Mouse (Mus musculus) ES-CJ7 (cell line): ENCODE data around the gene Cyp46a1.

Source experiments
- DNase-seq: peaks from one replicate; pipeline ENCODE4 v3.0.0; 2011; ENCODE audit warnings: low read depth, low spot score

Gene Cyp46a1

DNA sequence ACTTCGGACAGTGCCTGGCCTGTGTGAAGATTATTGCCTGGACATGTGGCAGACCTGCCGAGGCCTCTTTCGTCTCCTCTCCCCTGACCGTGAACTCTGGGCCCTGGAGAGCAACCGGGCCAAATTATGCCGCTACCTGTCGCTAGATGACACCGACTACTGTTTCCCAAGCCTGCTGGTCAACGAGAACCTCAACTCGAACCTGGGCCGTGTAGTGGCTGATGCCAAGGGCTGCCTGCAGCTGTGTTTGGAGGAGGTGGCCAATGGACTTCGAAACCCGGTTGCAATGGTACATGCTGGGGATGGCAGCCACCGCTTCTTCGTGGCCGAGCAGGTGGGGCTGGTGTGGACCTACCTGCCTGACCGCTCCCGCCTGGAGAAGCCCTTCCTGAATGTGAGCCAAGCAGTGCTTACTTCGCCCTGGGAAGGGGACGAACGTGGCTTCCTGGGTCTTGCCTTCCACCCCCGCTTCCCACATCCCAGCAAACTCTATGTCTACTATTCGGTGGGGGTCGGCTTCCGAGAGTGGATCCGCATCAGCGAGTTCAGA, 22.4 kb upstream of the Cyp46a1 start:
- DNase-seq: no peak

GRCm38 (mm10) chr12:108312432-108312851, 21.7 kb upstream of the Cyp46a1 start:
- DNase-seq: no peak

DNA sequence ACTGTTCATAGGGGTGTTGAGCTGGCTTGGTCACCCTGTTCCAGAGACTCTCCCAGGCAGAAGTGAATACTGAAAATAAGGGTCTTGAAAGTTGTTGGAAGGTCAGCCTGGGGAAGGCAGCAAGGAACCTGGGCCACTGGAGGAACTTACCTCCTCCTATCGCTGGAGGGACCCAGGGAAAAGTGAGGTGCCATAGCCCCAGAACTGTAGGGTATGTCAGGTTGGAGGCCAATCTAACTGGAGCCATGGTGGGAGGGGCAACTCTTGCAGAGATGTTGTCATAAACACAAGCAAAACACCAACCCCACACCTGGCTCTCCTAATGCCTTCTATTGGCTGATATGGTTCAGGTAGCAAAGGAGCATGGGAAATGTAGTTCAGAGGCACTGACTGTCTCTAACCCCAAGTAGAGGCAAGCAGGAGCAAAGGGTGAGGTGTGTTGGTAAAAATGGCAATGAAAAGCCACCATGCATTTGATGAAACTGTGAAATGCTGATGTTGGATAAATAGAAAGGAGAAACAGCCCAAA, 20.9 kb upstream of the Cyp46a1 start:
- DNase-seq: no peak

GRCm38 (mm10) chr12:108315818-108316217, 18.4 kb upstream of the Cyp46a1 start:
- no peak for DNase-seq

DNA sequence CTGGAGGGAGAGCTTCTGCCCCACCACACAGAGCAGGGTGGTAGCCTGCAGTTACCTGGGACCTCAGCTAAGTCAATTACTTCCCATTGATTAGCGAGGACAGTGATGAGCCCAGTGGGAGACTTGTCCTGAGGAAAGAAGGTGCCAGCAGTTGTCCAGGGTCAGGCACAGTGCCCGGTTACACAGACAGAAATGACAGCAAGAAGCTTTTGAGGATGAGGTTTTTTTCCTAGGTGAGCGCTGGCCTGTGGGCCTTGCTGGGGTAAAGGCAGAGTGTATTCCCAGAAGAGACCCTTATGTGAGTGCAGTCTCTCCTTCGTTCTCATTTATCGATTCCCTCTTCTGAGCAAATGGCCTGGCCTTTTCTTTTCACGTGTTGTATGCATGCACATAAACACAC, 17.5 kb upstream of the Cyp46a1 start:
- no peak for DNase-seq

- peak; percentile 76 for DNase-seq
These were observed 16.9 kb upstream of the Cyp46a1 start for GRCm38 (mm10) chr12:108317201-108317738.

DNA sequence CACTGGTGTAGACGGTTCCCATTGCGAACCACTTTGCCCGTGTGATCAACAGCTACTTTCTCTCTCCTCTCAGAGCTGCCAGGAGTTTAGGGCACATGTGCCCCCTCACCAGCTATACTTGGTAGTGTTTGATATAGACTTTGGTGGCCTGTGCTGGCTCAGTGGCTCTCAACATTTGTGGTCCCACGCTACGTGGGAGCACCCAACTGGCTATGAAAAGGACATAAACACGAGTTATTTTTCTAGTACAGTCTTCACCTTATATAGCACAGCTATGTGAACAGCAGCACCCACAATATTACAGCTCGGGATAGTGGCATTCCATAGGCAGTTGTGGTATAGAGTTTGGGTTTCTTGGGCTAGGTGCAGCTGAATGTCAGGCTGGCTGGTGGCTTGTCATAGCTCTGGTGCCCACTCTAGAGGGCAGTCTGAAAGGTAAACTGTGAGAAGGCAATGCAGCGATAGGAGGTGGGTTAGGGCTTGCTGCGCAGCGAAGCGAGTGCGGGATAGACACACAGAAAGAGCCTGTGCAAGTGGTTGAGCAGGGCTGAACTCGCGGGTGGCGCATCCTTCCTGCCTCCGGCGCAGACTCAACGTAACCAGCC, 16.3 kb upstream of the Cyp46a1 start:
- DNase-seq: no peak

GRCm38 (mm10) chr12:108318499-108318898, 15.7 kb upstream of the Cyp46a1 start:
- DNase-seq: no peak

DNA sequence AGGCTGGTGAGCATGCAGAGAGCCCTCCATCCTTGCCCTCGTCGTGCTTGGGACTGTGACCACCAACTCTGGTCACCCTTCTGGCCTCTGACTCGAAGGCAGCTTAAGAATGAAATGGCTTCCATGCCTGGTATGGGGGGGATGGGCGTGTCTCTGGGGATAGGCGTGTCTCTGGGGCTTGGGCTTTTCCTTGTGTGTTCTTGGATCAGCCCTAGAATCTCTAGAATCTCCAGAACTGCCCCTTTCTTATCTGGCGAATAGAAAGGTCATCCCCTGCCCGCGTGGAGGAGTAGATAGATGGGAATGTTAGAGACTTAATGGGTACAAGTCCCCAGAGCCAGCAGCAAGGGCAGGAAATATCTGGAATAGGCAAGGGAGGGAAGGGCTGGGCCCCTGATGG, 14.1 kb upstream of the Cyp46a1 start:
- DNase-seq: no peak

DNA sequence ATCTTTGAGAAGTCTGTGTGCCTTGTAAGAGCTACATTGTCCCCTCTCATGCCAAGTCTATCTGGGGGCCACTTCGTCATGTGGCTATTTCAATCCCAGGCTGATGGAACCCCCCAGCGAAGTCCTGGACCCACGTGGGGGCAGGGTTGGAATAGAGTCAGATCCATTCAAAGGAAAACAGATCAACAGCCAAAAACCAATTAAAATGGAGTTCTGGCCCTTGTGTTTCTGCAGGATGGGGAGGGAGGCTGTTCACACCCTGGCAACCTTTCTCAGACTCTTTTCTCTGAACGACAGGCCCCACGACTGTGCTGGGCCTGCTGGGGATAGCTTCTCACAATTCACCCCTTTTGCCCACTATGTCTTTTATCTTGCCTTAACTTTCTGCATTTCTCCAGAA, 7.8 kb upstream of the Cyp46a1 start:
- DNase-seq: no peak

- DNase-seq: peak; percentile 77
These were observed 6.2 kb upstream of the Cyp46a1 start for GRCm38 (mm10) chr12:108327889-108328491.

- DNase-seq: peak; percentile 83
These were observed 1.1 kb upstream of the Cyp46a1 start for GRCm38 (mm10) chr12:108333056-108333455.

DNA sequence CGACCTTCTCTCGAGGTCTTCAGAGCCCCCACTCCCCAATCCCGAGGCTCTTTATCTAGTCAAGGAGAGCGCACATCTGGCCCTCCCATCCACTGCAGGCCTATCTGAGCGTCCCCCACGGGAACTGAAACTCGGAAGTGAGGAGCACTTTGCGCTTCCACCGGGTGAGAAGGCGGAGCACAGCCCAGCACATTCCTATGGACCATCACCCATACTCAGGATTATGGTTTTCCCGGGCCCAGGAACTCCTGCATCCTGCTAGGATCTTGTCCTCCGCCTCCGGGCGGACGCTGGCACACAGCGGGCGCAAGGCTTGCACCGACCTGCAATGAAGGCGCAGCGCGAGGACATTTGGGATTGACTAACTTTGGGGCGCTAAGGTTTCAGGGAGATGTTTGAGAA, 699 bp upstream of the Cyp46a1 start:
- no peak for DNase-seq

DNA sequence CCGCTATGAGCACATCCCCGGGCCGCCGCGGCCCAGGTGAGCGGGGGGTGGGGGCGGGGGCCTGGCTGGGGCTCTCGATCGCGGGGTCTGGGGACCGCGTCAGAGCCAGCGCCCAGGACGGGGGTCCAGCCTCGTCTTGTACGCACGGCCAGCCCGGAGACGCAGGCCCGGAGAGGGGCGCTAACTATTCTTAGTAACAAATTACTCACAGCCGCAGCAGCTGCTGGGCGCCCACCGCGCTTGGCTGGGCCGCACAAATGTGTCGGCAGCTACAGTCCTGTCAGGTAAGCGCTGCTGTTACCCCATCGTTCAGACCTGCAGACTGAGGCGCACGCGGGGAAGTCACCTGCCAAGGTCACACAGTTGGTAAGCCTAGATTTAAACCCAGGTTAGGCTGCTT, 348 bp downstream of the Cyp46a1 start:
- DNase-seq: no peak

DNA sequence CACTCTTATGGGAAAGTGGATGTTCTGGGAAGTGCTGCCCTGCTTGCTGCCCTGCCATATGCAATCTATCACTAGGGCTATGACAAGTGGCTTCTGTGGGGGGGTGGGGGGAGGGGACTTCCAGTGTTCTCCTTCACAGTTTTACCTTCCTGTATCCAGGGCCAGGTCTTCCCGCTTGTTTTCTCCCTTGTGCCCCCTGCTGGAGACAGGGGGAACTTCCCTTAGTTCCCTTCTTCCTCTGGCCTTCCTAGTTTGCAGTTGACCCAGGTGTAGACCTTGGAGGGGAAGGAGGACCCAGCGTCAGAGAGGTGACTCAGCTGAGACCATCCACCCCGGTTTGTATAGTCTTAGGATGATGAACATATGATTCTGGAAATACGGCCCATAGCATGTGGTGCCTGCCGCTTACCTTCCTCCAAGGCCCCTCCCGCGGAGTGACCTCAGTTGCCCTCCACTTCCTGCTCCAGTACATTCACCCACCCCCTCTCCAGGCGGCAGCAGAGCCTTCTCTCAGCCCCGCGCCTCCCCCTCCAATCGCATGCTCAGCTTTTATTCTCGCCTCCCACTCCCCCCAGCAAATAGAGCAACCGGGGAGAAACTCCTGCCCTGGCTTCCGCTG, 4.5 kb downstream of the Cyp46a1 start:
- DNase-seq: peak; percentile 75

GRCm38 (mm10) chr12:108348151-108348550, 14.0 kb downstream of the Cyp46a1 start:
- no peak for DNase-seq

DNA sequence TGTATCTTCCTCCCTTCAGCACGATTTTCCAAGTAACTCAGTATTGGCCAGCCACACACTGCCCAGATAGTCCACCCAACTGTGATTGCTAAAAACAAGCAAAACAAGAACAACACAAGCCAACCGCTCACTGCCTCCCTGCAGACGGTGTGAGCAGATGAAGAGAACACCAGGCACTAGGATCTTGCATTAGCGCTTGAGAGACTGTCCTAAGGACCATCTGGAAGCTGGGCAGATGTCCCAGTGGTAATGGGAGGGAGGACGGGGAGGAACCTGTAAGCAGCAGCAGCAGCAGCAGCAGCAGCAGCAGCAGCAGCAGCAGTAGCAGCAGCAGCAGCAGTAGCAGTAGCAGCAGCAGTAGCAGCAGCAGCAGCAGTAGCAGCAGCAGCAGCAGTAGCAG, 14.8 kb downstream of the Cyp46a1 start:
- DNase-seq: no peak

- DNase-seq: no peak
These were observed 16.8 kb downstream of the Cyp46a1 start for GRCm38 (mm10) chr12:108350931-108351330.

GRCm38 (mm10) chr12:108352371-108353136, 18.4 kb downstream of the Cyp46a1 start:
- DNase-seq: peak; percentile 50

GRCm38 (mm10) chr12:108354284-108354683, 20.1 kb downstream of the Cyp46a1 start:
- no peak for DNase-seq

- no peak for DNase-seq
These were observed 21.1 kb downstream of the Cyp46a1 start for GRCm38 (mm10) chr12:108355271-108355670.

DNA sequence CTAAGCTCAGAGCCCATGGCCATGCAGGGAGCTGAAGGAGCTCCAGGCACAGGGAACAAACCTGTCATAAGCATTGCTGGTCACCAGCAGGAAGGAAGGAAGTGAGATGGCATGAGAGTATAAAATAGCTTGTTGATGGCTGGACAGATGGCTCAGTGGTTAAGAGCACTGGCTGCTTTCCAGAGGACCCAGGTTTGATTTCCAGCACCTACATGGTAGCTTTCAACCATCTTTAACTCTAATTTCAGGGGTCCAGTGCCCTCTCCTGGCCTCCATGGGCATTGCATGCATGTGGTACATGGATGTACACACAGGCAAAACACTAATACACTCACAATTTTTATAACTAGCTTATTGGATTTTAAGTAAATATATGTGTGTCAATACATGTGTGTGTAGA, 21.8 kb downstream of the Cyp46a1 start:
- DNase-seq: no peak
